Mouse (Mus musculus) lung, postnatal 4 days (tissue): ENCODE data around the gene Pou4f2.

Experiments
- DNase-seq, 2 experiments: peaks; one replicate each; pipeline ENCODE4 v3.0.0; 2021

Gene Pou4f2

DNA sequence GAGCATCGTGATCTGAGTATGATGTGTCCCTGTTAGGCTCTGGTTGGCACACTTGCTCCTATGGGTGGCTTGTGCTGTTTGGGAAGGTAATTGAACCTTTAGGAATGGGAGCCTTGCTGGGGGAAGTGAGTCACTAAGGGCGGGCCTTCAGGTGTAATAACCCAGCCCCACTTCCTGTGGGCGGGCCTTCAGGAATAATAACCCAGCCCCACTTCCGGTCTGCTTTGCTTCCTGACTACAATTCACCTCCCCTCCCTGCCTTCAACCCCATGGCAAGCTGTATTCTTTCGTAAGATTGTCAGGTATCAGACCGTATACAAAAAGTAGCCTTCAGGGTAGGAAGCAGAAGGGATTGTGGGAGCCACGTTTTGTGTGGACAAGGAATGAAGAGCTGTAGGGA lies 45.7 kb downstream of the Pou4f2 start:
- no peak for DNase-seq
